Mouse (Mus musculus) CD4-positive, CD25-positive, alpha-beta regulatory T cell, adult 4 months (primary cell): ENCODE results near the gene Ebf1. TPM values are rescaled to one million over a fixed set of nuclear protein-coding genes. Genes with fewer than 3 reads are reported as not detected.

Experiments
- ATAC-seq: one replicate; pipeline ENCODE4 v1.8.0; 2017
- polyA plus RNA-seq, 2 experiments: library from polyadenylated mRNA; unstranded; fragments of 100-300 nt; shearing (Covaris generic); gene quantifications; one replicate each; pipeline ENCODE4 v1.2.1; 2017

Ebf1 gene
- polyA plus RNA-seq, 2 experiments from 2014 or later: 0.30 to 3.9 TPM

GRCm38 (mm10) chr11:44974271-44974670, 357.2 kb downstream of the Ebf1 start:
- no peak for ATAC-seq

GRCm38 (mm10) chr11:44975151-44975550, 358.0 kb downstream of the Ebf1 start:
- no peak for ATAC-seq

- ATAC-seq: no peak
Observed at GRCm38 (mm10) chr11:44976254-44976802, 359.2 kb downstream of the Ebf1 start.

- no peak for ATAC-seq
Observed at GRCm38 (mm10) chr11:44977921-44978397, 360.8 kb downstream of the Ebf1 start.

GRCm38 (mm10) chr11:44979391-44979790, 362.3 kb downstream of the Ebf1 start:
- no peak for ATAC-seq

GRCm38 (mm10) chr11:44982225-44982624, 365.1 kb downstream of the Ebf1 start:
- ATAC-seq: no peak

- no peak for ATAC-seq
Observed at GRCm38 (mm10) chr11:44983961-44984360, 366.8 kb downstream of the Ebf1 start.

- no peak for ATAC-seq
Observed at GRCm38 (mm10) chr11:44984381-44984780, 367.3 kb downstream of the Ebf1 start.

- no peak for ATAC-seq
Observed at GRCm38 (mm10) chr11:44987796-44988195, 370.7 kb downstream of the Ebf1 start.

GRCm38 (mm10) chr11:45002681-45003286, 385.7 kb downstream of the Ebf1 start:
- ATAC-seq: no peak

- no peak for ATAC-seq
Observed at GRCm38 (mm10) chr11:45003716-45004437, 386.8 kb downstream of the Ebf1 start.

- no peak for ATAC-seq
Observed at GRCm38 (mm10) chr11:45007311-45007710, 390.2 kb downstream of the Ebf1 start.

- ATAC-seq: peak; percentile 61
Observed at GRCm38 (mm10) chr11:45008078-45008477, 391.0 kb downstream of the Ebf1 start.

GRCm38 (mm10) chr11:45008760-45009159, 391.6 kb downstream of the Ebf1 start:
- ATAC-seq: no peak

GRCm38 (mm10) chr11:45012081-45012480, 395.0 kb downstream of the Ebf1 start:
- no peak for ATAC-seq

- ATAC-seq: no peak
Observed at GRCm38 (mm10) chr11:45017493-45017892, 400.4 kb downstream of the Ebf1 start.

- ATAC-seq: no peak
Observed at GRCm38 (mm10) chr11:45026012-45026411, 408.9 kb downstream of the Ebf1 start.

GRCm38 (mm10) chr11:45026674-45027073, 409.6 kb downstream of the Ebf1 start:
- ATAC-seq: no peak

GRCm38 (mm10) chr11:45027076-45027475, 410.0 kb downstream of the Ebf1 start:
- no peak for ATAC-seq

- ATAC-seq: no peak
Observed at GRCm38 (mm10) chr11:45055744-45056610, 438.9 kb downstream of the Ebf1 start.
